ENCODE assay signal across 22 mouse cellular contexts in the genomic region with DNA sequence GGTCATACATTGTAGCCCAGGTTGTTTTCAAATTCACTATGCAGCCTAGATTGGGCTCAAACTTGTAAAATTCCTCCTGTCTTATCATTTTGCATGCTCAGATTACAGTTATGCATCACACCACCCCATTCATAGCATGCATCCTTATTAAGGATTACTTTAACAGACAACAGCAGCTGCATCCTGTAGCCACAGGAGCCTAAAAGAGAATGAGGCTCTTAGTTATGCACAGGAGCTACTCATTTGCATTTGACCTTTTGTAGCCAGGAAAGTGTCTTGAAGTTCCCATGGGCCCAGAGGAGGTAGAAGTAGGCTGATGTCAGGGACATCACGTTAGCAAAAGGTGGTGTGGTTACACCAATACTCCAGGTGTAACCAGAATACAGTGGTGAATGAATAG.
DNase-seq lines count a peak whose midpoint lies in the region; TF ChIP-seq lines count a peak whose summit lies in the region.
"Had no signal": no experiment of that assay in that cellular context is flagged by ENCODE, and none has a peak within 500 bp of the region (broad histone marks: within the 10 kb centered on the region; RNA-seq: fewer than 3 reads in every experiment).

No protein-coding gene starts in this region.

- H3K36me3 ChIP-seq in C2C12 (ENCODE audit: control insufficient read depth, insufficient read depth) (no peaks in the 10 kb centered on the region), CH12.LX (replicated peaks in 1 of 2; ENCODE audit: control insufficient read depth in 1 of 2, insufficient read depth in 1 of 2, low read length in 1 of 2) (no peaks in the 10 kb centered on the region)
- H3K36me3 ChIP-seq: embryonic facial prominence, embryonic 12.5 days; forebrain, embryonic 12.5 days; forebrain, embryonic 15.5 days; heart, embryonic 10.5 days; heart, embryonic 13.5 days; hindbrain, embryonic 12.5 days; hindbrain, embryonic 15.5 days had no signal

- H3K9ac ChIP-seq in CH12.LX (ENCODE audit: insufficient read depth, low read depth), result no peak overlapping the region
- H3K9ac ChIP-seq: embryonic facial prominence, embryonic 12.5 days; forebrain, embryonic 12.5 days; forebrain, embryonic 15.5 days; heart, embryonic 13.5 days; hindbrain, embryonic 12.5 days; hindbrain, embryonic 15.5 days had no signal

- no peak for TF ChIP-seq POLR2A in CH12.LX (IDR thresholded peaks at IDR 0.05; ENCODE audit: low read depth, low read length)

- H3ac ChIP-seq in C2C12 (ENCODE audit: control insufficient read depth, insufficient read length, low read depth), result no peak overlapping the region

- in situ Hi-C loops in CH12.LX (cut with MboI; ENCODE audit: low pct_ligation_motif_present, low pct_unique_long_range_greater_than_20kb, low sequenced_read_pairs), result no loop called here

- no peaks in the 10 kb centered on the region for H3K27me3 ChIP-seq in C2C12 (ENCODE audit: control insufficient read depth, insufficient read depth, insufficient read length)
- no peaks in the 10 kb centered on the region for H3K27me3 ChIP-seq in CH12.LX (replicated peaks)
- H3K27me3 ChIP-seq: embryonic facial prominence, embryonic 12.5 days; forebrain, embryonic 12.5 days; forebrain, embryonic 15.5 days; heart, embryonic 13.5 days; hindbrain, embryonic 12.5 days; hindbrain, embryonic 15.5 days had no signal

- H3K79me3 ChIP-seq in C2C12 (ENCODE audit: low read depth), result no peaks in the 10 kb centered on the region

- H3K27ac ChIP-seq in CH12.LX (ENCODE audit: insufficient read depth, low read depth), result no peak overlapping the region
- H3K27ac ChIP-seq: embryonic facial prominence, embryonic 12.5 days; forebrain, embryonic 12.5 days; forebrain, embryonic 15.5 days; heart, adult 2 months; heart, embryonic 10.5 days; heart, embryonic 13.5 days; hindbrain, embryonic 12.5 days; hindbrain, embryonic 15.5 days had no signal

- no peak for TF ChIP-seq EP300 in CH12.LX (IDR thresholded peaks at IDR 0.05; ENCODE audit: low read length)

- H3K4me3 ChIP-seq in C2C12 (ENCODE audit: insufficient read depth, poor library complexity, severe bottlenecking) (no peak overlapping the region), CH12.LX (replicated peaks in 1 of 3; ENCODE audit: low read depth in 2 of 3, low read length in 2 of 3, poor library complexity in 1 of 3) (no peak overlapping the region)
- H3K4me3 ChIP-seq: embryonic facial prominence, embryonic 12.5 days; erythroblast, embryonic 14.5 days; forebrain, embryonic 12.5 days; forebrain, embryonic 15.5 days; heart, adult 2 months; heart, embryonic 10.5 days; heart, embryonic 13.5 days; hindbrain, embryonic 12.5 days; hindbrain, embryonic 15.5 days had no signal

- no peak overlapping the region for H3K4me2 ChIP-seq in CH12.LX (ENCODE audit: insufficient read depth, low read depth, poor library complexity, severe bottlenecking)
- H3K4me2 ChIP-seq: embryonic facial prominence, embryonic 12.5 days; forebrain, embryonic 12.5 days; forebrain, embryonic 15.5 days; heart, embryonic 13.5 days; hindbrain, embryonic 12.5 days; hindbrain, embryonic 15.5 days had no signal

- TF ChIP-seq CTCF in C2C12 (IDR thresholded peaks at IDR 0.05; ENCODE audit: control insufficient read depth, insufficient read depth, insufficient read length), result no peak
- no peak for TF ChIP-seq CTCF in CH12.LX (conservative IDR thresholded peaks at IDR 0.05 in 1 of 2, IDR thresholded peaks at IDR 0.05 in 1 of 2; ENCODE audit: low read depth in 2 of 2, low read length in 2 of 2)

- H3K79me2 ChIP-seq in C2C12 (ENCODE audit: control insufficient read depth, insufficient read depth), result no peaks in the 10 kb centered on the region
- H3K79me2 ChIP-seq in CH12.LX (replicated peaks; ENCODE audit: control insufficient read depth, extremely low read depth, insufficient read depth, poor library complexity, severe bottlenecking), result no peaks in the 10 kb centered on the region

- dilution Hi-C loops in CH12.LX (cut with MboI; ENCODE audit: extremely low pct_ligation_motif_present, extremely low pct_unique_long_range_greater_than_20kb, low sequenced_read_pairs), result no loop called here

- no peak for TF ChIP-seq RAD21 in CH12.LX (IDR thresholded peaks at IDR 0.05; ENCODE audit: low read depth, low read length)

- H3K4me1 ChIP-seq in CH12.LX (ENCODE audit: control insufficient read depth in 1 of 2, insufficient read depth in 2 of 2), result peaks cover 0 to 14% of the 10 kb centered on the region in 2 experiments; a peak in 2 of 4 replicates
- H3K4me1 ChIP-seq: embryonic facial prominence, embryonic 12.5 days; forebrain, embryonic 12.5 days; forebrain, embryonic 15.5 days; heart, embryonic 10.5 days; heart, embryonic 13.5 days; hindbrain, embryonic 12.5 days; hindbrain, embryonic 15.5 days had no signal

- no peaks in the 10 kb centered on the region for H3K9me3 ChIP-seq in CH12.LX (replicated peaks; ENCODE audit: low read length)
- H3K9me3 ChIP-seq: embryonic facial prominence, embryonic 12.5 days; forebrain, embryonic 12.5 days; forebrain, embryonic 15.5 days; heart, embryonic 10.5 days; heart, embryonic 13.5 days; hindbrain, embryonic 12.5 days; hindbrain, embryonic 15.5 days had no signal

- DNase-seq in CH12.LX (ENCODE audit: extremely low read depth) (peak; percentile 25), ZHBTc4 (ENCODE audit: low read depth, low spot score) (peak; percentile 58)
- DNase-seq in frontal cortex, postnatal 10 days (ENCODE audit: low spot score in 2 of 2), result no peak
- no peak for DNase-seq in yolk sac, embryonic 10.5 days (ENCODE audit: low spot score)
- no peak for DNase-seq in right cerebral cortex, postnatal 4 days
- DNase-seq: adrenal gland, postnatal 10 days; adrenal gland, postnatal 36 days; cerebellum, adult 18-20 months; cerebellum, adult 9-10 months; cerebellum, postnatal 14 days; gastrocnemius, postnatal 10 days; gastrocnemius, postnatal 36 days; heart, adult 2 months had no signal

TF ChIP-seq in C2C12, 6 proteins besides CTCF, POLR2A, EP300 and RAD21:
- TF ChIP-seq FOSL1 (IDR thresholded peaks at IDR 0.05; ENCODE audit: insufficient read depth, low read length, poor library complexity, severe bottlenecking), result no peak
- TF ChIP-seq MYOD1 (IDR thresholded peaks at IDR 0.05; ENCODE audit: control insufficient read depth, insufficient read length, low read depth), result peak; percentile 99
TF ChIP-seq in C2C12: peak in this region for 1.

TF ChIP-seq in CH12.LX, 34 proteins besides CTCF, POLR2A, EP300 and RAD21:
- TF ChIP-seq USF2 (conservative IDR thresholded peaks at IDR 0.05; ENCODE audit: low read depth, low read length), result no peak
- no peak for TF ChIP-seq PAX5 (IDR thresholded peaks at IDR 0.05; ENCODE audit: low read length)
- no peak for TF ChIP-seq JUND (conservative IDR thresholded peaks at IDR 0.05; ENCODE audit: low read depth, low read length)
- TF ChIP-seq ZKSCAN1 (IDR thresholded peaks at IDR 0.05; ENCODE audit: borderline replicate concordance, low read depth, low read length), result no peak
- no peak for TF ChIP-seq NRF1 (IDR thresholded peaks at IDR 0.05; ENCODE audit: low read depth, low read length)

Comparison
In these comparisons a context has a peak if more than half of its experiments do, and no peak if none do; other contexts are left out.
1. DNase-seq: peak in CH12.LX (single experiment) and ZHBTc4 (single experiment); none in frontal cortex, postnatal 10 days (0 of 2), yolk sac, embryonic 10.5 days (single experiment) and right cerebral cortex, postnatal 4 days (single experiment).